Mouse (Mus musculus): ENCODE measurements around the gene Chrnb1. TPM values are rescaled to one million over a fixed set of nuclear protein-coding genes. Genes with fewer than 3 reads are reported as not detected.

Chrnb1 gene
- polyA plus RNA-seq, 1 experiment from 2014 or later = 1.2 TPM

GRCm38 (mm10) chr11:69810280-69810679 is 14.5 kb upstream of the Chrnb1 start:
- no peak for ATAC-seq (ENCODE audit: low FRiP score)
- Histone ChIP-seq H3K27ac (ENCODE audit: low read depth, low read length) (no peak overlapping the region), H3K9me3 (ENCODE audit: control insufficient read depth, low read length) (no peaks in the 10 kb centered on the region), H3K4me1 (replicated peaks; ENCODE audit: control insufficient read depth, insufficient read depth, low read length) (no peaks in the 10 kb centered on the region), H3K4me3 (ENCODE audit: low read depth, low read length) (no peak overlapping the region), H3K36me3 (ENCODE audit: control insufficient read depth, insufficient read depth, low read length) (no peaks in the 10 kb centered on the region), H3K27me3 (ENCODE audit: control insufficient read depth, insufficient read depth, low read length) (peaks cover 11% of the 10 kb centered on the region), H3K4me2 (replicated peaks; ENCODE audit: low read depth, low read length) (no peak overlapping the region), H3K9ac (ENCODE audit: low read depth, low read length) (no peak overlapping the region)
- no peak for DNase-seq (ENCODE audit: low spot score)

GRCm38 (mm10) chr11:69807641-69808040 is 11.9 kb upstream of the Chrnb1 start:
- Histone ChIP-seq H3K36me3 (ENCODE audit: control insufficient read depth, insufficient read depth, low read length) (no peaks in the 10 kb centered on the region), H3K9me3 (ENCODE audit: control insufficient read depth, low read length) (no peaks in the 10 kb centered on the region), H3K4me3 (ENCODE audit: low read depth, low read length) (no peak overlapping the region), H3K9ac (ENCODE audit: low read depth, low read length) (no peak overlapping the region), H3K27ac (ENCODE audit: low read depth, low read length) (no peak overlapping the region), H3K4me1 (replicated peaks; ENCODE audit: control insufficient read depth, insufficient read depth, low read length) (peaks cover 9% of the 10 kb centered on the region), H3K4me2 (replicated peaks; ENCODE audit: low read depth, low read length) (no peak overlapping the region), H3K27me3 (ENCODE audit: control insufficient read depth, insufficient read depth, low read length) (peaks cover 36% of the 10 kb centered on the region)
- ATAC-seq (ENCODE audit: low FRiP score) (no peak), DNase-seq (ENCODE audit: low spot score) (no peak)
- WGBS = 81% methylated on average over 2 of the region's 2 CpGs

GRCm38 (mm10) chr11:69806378-69806777 is 10.6 kb upstream of the Chrnb1 start:
- no peak overlapping the region for H3K27ac ChIP-seq (ENCODE audit: low read depth, low read length)
- WGBS = 83% methylated on average over 4 of the region's 4 CpGs
- no peak for ATAC-seq (ENCODE audit: low FRiP score)
- no peak overlapping the region for H3K4me3 ChIP-seq (ENCODE audit: low read depth, low read length)
- H3K4me1 ChIP-seq (replicated peaks; ENCODE audit: control insufficient read depth, insufficient read depth, low read length) = peaks cover 11% of the 10 kb centered on the region
- no peak for DNase-seq (ENCODE audit: low spot score)
- H3K9me3 ChIP-seq (ENCODE audit: control insufficient read depth, low read length) = no peaks in the 10 kb centered on the region
- peaks cover 48% of the 10 kb centered on the region for H3K27me3 ChIP-seq (ENCODE audit: control insufficient read depth, insufficient read depth, low read length)
- H3K36me3 ChIP-seq (ENCODE audit: control insufficient read depth, insufficient read depth, low read length) = no peaks in the 10 kb centered on the region
- no peak overlapping the region for H3K9ac ChIP-seq (ENCODE audit: low read depth, low read length)
- H3K4me2 ChIP-seq (replicated peaks; ENCODE audit: low read depth, low read length) = no peak overlapping the region

- no peak within 1 kb of the TSS for H3K9ac ChIP-seq (ENCODE audit: low read depth, low read length)
- no peak within 1 kb of the TSS for H3K27ac ChIP-seq (ENCODE audit: low read depth, low read length)
- H3K4me1 ChIP-seq (replicated peaks; ENCODE audit: control insufficient read depth, insufficient read depth, low read length) = peaks cover 13% of the 10 kb centered on the region
- H3K4me2 ChIP-seq (replicated peaks; ENCODE audit: low read depth, low read length) = peak within 1 kb of the TSS; percentile 22
- no peaks in the 10 kb centered on the region for H3K36me3 ChIP-seq (ENCODE audit: control insufficient read depth, insufficient read depth, low read length)
- 0 out of 2 replicates have a peak within 1 kb of the TSS, but pooled peaks have one; percentile 11 for H3K4me3 ChIP-seq (ENCODE audit: low read depth, low read length)
- H3K9me3 ChIP-seq (ENCODE audit: control insufficient read depth, low read length) = no peaks in the 10 kb centered on the region
- no peak for ATAC-seq (ENCODE audit: low FRiP score)
- peak; percentile 22 for DNase-seq (ENCODE audit: low spot score)
- H3K27me3 ChIP-seq (ENCODE audit: control insufficient read depth, insufficient read depth, low read length) = peaks cover 51% of the 10 kb centered on the region
- 5% methylated on average over 29 of the region's 29 CpGs for WGBS
These were observed 9.5 kb upstream of the Chrnb1 start, which contains the start of gene Tmem102 for GRCm38 (mm10) chr11:69804972-69805909. Gene Tmem102 (minus strand): TSS chr11:69805624.

- H3K9me3 ChIP-seq (ENCODE audit: control insufficient read depth, low read length) = no peaks in the 10 kb centered on the region
- no peak overlapping the region; the same call in 1 of the 2 replicates for H3K4me2 ChIP-seq (replicated peaks; ENCODE audit: low read depth, low read length)
- H3K27ac ChIP-seq (ENCODE audit: low read depth, low read length) = no peak overlapping the region
- 5% methylated on average over 12 of the region's 12 CpGs for WGBS
- H3K9ac ChIP-seq (ENCODE audit: low read depth, low read length) = no peak overlapping the region
- no peak for DNase-seq (ENCODE audit: low spot score)
- ATAC-seq (ENCODE audit: low FRiP score) = no peak
- H3K36me3 ChIP-seq (ENCODE audit: control insufficient read depth, insufficient read depth, low read length) = no peaks in the 10 kb centered on the region
- 0 out of 2 replicates have a peak overlapping the region, but pooled peaks have one; percentile 11 for H3K4me3 ChIP-seq (ENCODE audit: low read depth, low read length)
- peaks cover 53% of the 10 kb centered on the region for H3K27me3 ChIP-seq (ENCODE audit: control insufficient read depth, insufficient read depth, low read length)
- H3K4me1 ChIP-seq (replicated peaks; ENCODE audit: control insufficient read depth, insufficient read depth, low read length) = peaks cover 13% of the 10 kb centered on the region
These were observed 8.9 kb upstream of the Chrnb1 start for GRCm38 (mm10) chr11:69804652-69804940.

GRCm38 (mm10) chr11:69803786-69804651 is 8.3 kb upstream of the Chrnb1 start:
- H3K27me3 ChIP-seq (ENCODE audit: control insufficient read depth, insufficient read depth, low read length) = peaks cover 53% of the 10 kb centered on the region
- H3K36me3 ChIP-seq (ENCODE audit: control insufficient read depth, insufficient read depth, low read length) = no peaks in the 10 kb centered on the region
- H3K4me2 ChIP-seq (replicated peaks; ENCODE audit: low read depth, low read length) = peak overlapping the region; percentile 73
- WGBS = 2% methylated on average over 58 of the region's 60 CpGs
- H3K27ac ChIP-seq (ENCODE audit: low read depth, low read length) = 0 out of 2 replicates have a peak overlapping the region, but pooled peaks have one; percentile 47
- ATAC-seq (ENCODE audit: low FRiP score) (peak; percentile 31; the same call in 1 of the 2 replicates), DNase-seq (ENCODE audit: low spot score) (peak; percentile 82)
- H3K4me1 ChIP-seq (replicated peaks; ENCODE audit: control insufficient read depth, insufficient read depth, low read length) = peaks cover 17% of the 10 kb centered on the region
- peak overlapping the region; percentile 49; the same call in 1 of the 2 replicates for H3K9ac ChIP-seq (ENCODE audit: low read depth, low read length)
- H3K4me3 ChIP-seq (ENCODE audit: low read depth, low read length) = peak overlapping the region; percentile 54
- no peaks in the 10 kb centered on the region for H3K9me3 ChIP-seq (ENCODE audit: control insufficient read depth, low read length)

- ATAC-seq (ENCODE audit: low FRiP score) (0 out of 2 replicates have a peak, but pooled peaks have one; percentile 5), DNase-seq (ENCODE audit: low spot score) (no peak)
- no peaks in the 10 kb centered on the region for H3K36me3 ChIP-seq (ENCODE audit: control insufficient read depth, insufficient read depth, low read length)
- 2% methylated on average over 12 of the region's 12 CpGs for WGBS
- H3K4me3 ChIP-seq (ENCODE audit: low read depth, low read length) = peak overlapping the region; percentile 54
- H3K27ac ChIP-seq (ENCODE audit: low read depth, low read length) = 0 out of 2 replicates have a peak overlapping the region, but pooled peaks have one; percentile 47
- H3K4me1 ChIP-seq (replicated peaks; ENCODE audit: control insufficient read depth, insufficient read depth, low read length) = peaks cover 17% of the 10 kb centered on the region
- no peaks in the 10 kb centered on the region for H3K9me3 ChIP-seq (ENCODE audit: control insufficient read depth, low read length)
- H3K9ac ChIP-seq (ENCODE audit: low read depth, low read length) = peak overlapping the region; percentile 49; the same call in 1 of the 2 replicates
- H3K27me3 ChIP-seq (ENCODE audit: control insufficient read depth, insufficient read depth, low read length) = peaks cover 53% of the 10 kb centered on the region
- H3K4me2 ChIP-seq (replicated peaks; ENCODE audit: low read depth, low read length) = peak overlapping the region; percentile 73
These were observed 7.6 kb upstream of the Chrnb1 start for GRCm38 (mm10) chr11:69803328-69803727.

- peak overlapping the region; percentile 54 for H3K4me3 ChIP-seq (ENCODE audit: low read depth, low read length)
- H3K9me3 ChIP-seq (ENCODE audit: control insufficient read depth, low read length) = no peaks in the 10 kb centered on the region
- no peaks in the 10 kb centered on the region for H3K36me3 ChIP-seq (ENCODE audit: control insufficient read depth, insufficient read depth, low read length)
- peak overlapping the region; percentile 73 for H3K4me2 ChIP-seq (replicated peaks; ENCODE audit: low read depth, low read length)
- peaks cover 57% of the 10 kb centered on the region for H3K27me3 ChIP-seq (ENCODE audit: control insufficient read depth, insufficient read depth, low read length)
- under 1% methylated on average over 31 of the region's 33 CpGs for WGBS
- peaks cover 17% of the 10 kb centered on the region for H3K4me1 ChIP-seq (replicated peaks; ENCODE audit: control insufficient read depth, insufficient read depth, low read length)
- peak; percentile 85 for DNase-seq (ENCODE audit: low spot score)
- 0 out of 2 replicates have a peak overlapping the region, but pooled peaks have one; percentile 24 for H3K27ac ChIP-seq (ENCODE audit: low read depth, low read length)
- peak overlapping the region; percentile 52 for H3K9ac ChIP-seq (ENCODE audit: low read depth, low read length)
- ATAC-seq (ENCODE audit: low FRiP score) = no peak
These were observed 6.9 kb upstream of the Chrnb1 start for GRCm38 (mm10) chr11:69802648-69803105.

Measured in hindbrain, embryonic 11.5 days (tissue).